Mouse (Mus musculus): ENCODE results near the gene Tm4sf20. TPM values are rescaled to one million over a fixed set of nuclear protein-coding genes. Genes with fewer than 3 reads are reported as not detected.

The Tm4sf20 gene
- not detected for total RNA-seq (2021)
- long read RNA-seq, experiment 1 = 0 reads
- long read RNA-seq, experiment 2 = 0 reads

DNA sequence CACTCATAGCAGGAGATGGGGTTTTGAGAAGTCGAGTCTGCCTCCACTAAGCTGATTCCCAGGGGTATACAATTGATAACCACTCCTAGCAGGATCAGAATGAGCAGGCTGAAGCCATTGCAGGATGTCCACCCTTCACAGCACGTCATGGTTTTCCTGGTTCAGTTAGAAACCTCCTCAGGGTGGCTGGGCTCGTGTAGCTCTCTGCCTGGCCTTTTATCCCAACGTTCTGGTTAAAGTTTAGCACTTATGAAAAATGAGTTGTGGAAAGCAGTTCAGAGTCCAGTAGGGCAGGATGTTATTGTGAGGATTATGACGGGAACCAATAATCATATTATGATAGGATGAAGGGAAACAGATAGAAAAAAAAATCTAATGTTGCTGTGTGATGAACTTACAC, at the start of gene Tm4sf20:
Gene Tm4sf20, minus strand, starts transcription at position 193 of the 400 bp plus-strand sequence.
- DNase-seq (ENCODE audit: low spot score in 2 of 2) = no peak

DNA sequence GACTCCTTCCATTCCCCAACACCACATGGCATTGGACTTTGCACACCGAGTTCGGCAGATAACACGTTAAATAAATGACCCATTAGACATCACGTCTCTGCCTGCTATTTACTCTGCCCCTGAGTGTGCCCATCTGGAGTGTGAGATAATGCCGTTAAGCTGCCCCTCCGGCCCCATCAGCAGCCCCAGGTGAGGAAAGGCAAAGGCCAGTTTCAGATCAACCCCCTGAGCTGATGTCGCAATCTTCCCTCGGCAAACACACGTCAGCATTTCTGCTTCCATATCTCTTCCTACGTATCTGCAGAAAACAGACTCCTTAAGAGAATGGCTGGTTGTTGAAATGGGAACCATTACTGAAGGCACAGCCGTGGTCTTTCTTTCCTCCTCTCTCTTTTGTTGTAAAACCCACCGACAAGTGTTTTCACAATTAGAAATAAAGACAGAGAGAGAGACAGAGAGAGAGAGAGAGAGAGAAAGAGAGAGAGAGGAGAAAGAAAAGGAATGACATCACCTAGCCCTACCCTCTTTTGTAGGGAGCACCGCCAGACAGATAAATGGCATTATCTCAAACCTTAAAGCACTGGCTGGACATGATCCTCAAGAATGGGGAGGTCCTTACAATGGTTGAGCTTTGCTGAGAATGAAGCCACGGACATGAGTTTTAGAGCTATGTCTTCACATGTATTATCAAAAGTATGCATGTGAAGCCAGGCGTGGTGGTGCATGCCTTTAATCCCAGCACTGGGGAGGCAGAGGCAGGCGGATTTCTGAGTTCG, 47.9 kb upstream of the Tm4sf20 start:
- no peak for DNase-seq (ENCODE audit: low spot score in 2 of 2)

DNA sequence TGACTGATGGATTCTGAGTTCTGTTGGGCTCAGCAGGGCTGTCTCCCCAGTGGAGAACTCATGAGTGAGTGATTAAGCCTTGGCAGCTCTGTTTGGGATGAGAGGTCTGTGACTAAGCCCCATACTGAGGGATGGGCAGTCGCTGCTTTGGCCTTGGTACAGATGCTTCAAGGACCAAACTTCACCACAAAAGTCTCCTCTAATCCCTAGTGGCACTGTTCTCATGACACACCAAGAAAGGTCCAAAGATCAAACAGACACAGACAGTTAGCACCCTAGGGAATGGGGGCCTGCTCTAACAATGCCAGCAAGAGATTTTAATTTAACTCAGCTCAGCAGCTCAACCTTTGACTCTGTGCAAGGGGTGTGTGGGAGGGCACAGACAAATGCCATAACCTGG, 43.5 kb upstream of the Tm4sf20 start:
- DNase-seq (ENCODE audit: low spot score in 2 of 2) = no peak

- DNase-seq (ENCODE audit: low spot score in 2 of 2) = no peak
Observed at GRCm38 (mm10) chr1:82808564-82808963, 40.3 kb upstream of the Tm4sf20 start.

GRCm38 (mm10) chr1:82807206-82807605, 38.9 kb upstream of the Tm4sf20 start:
- DNase-seq (ENCODE audit: low spot score in 2 of 2) = no peak

GRCm38 (mm10) chr1:82806391-82806790, 38.1 kb upstream of the Tm4sf20 start:
- DNase-seq (ENCODE audit: low spot score in 2 of 2) = no peak

DNA sequence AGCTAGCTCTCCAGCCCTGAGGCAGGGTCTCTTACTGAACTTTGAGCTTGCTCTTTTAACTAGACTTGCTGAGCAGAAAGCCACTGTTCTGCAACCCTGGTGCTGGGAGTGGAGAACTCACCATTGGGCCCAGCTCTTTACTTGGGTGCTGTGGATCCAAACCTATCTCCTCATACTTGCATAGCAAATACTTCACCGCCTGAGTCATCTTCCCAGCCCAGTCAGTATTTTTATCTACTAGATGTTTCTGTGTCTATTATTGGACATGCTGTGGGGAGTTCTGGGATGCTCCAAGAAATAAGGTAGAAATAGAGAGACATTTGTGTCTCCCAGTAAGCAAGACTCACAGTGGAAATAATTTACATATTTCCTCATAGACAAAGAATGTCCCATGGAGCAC, 35.8 kb upstream of the Tm4sf20 start:
- no peak for DNase-seq (ENCODE audit: low spot score in 2 of 2)

GRCm38 (mm10) chr1:82803608-82804007, 35.3 kb upstream of the Tm4sf20 start:
- DNase-seq (ENCODE audit: low spot score in 2 of 2) = no peak

DNA sequence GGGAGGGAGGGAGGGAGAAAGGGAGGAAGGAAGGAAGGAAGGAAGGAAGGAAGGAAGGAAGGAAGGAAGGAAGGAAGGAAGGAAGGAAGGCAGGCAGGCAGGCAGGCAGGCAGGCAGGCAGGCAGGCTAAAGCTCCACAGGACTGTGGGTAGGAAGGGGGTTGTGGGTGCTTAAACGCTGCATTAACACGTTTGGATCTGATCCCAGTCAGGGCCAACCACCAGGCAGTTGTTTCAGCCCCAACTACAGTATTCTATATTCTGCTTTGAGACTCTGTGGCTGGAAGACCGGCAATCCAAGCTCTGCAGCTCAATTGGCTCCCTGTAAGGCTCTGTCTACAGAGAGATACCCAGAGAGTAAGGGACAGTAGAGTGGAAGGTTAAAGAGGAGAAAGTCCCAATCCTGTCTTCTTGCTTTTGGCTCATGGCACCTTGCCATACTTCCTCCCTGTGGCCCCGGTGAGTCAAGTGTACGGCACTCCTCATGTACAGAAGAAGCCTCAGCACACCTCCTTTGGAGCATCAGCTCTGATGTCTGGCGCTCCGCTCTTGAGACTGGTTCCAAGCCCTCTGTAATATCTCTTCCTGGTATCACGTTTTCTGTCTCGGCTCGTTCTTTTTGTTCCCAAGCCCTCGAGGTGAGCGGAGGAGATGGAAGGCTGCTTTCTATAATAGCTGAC, 33.0 kb upstream of the Tm4sf20 start:
- DNase-seq (ENCODE audit: low spot score in 2 of 2) = no peak

GRCm38 (mm10) chr1:82798922-82799321, 30.7 kb upstream of the Tm4sf20 start:
- DNase-seq (ENCODE audit: low spot score in 2 of 2) = no peak

GRCm38 (mm10) chr1:82798304-82798703, 30.0 kb upstream of the Tm4sf20 start:
- peak in 1 of 2 experiments; percentile 16 for DNase-seq (ENCODE audit: low spot score in 2 of 2)

DNA sequence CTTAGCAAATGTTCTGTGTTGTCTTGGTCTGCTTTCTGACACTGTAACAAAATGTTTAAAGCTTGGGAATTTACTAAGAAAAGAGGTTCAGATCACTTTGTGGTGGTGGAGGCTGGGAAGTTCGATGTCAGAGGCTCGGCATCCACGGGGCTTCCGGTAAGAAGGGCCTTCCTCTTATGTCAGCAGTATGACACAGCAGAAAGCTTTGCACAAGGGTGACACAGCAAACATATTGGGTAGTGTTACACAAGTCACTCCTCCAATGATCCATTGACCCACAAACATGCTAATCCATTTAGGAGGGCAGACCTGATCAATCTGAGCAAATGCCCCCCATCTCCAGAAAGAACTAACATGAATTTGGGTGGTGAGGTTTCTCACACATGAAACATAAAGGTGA, 28.8 kb upstream of the Tm4sf20 start:
- DNase-seq (ENCODE audit: low spot score in 2 of 2) = no peak

DNA sequence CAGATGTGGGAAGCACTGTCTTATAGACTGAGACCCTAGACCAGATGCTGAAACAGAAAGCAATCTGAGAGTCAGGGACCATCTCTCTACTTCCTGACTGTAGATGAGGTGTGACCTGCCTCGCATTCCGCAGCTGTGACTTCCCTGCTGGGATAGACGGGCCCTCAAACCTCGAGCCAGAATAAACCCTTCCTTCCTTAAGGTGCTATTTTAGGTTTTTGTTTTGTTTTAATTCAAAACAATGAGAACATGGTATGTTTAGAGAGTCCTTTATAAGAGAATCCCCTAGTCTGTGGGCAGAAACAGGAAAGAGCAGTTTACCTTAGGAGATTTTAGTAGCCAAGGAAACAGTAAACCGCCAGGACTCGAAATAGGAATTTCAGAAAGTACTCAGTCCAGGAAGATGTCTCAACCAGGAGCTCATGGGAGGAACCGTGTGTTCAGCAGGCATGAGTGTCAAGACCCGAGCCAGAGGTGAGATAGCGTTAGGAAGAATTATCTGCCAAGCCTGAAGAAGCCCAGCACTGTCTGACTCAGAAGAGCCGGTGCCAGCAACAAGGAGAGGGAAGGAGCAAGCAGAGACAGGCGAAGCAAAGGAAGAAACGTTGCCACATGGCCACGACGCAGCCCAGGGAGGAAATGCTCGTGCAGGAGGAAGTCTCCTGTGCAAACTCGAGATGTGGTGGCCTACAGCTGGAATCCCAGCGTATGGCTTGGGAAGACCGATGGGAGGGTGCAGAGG, 27.6 kb upstream of the Tm4sf20 start:
- DNase-seq (ENCODE audit: low spot score in 2 of 2) = no peak

GRCm38 (mm10) chr1:82795211-82795610, 26.9 kb upstream of the Tm4sf20 start:
- no peak for DNase-seq (ENCODE audit: low spot score in 2 of 2)

DNA sequence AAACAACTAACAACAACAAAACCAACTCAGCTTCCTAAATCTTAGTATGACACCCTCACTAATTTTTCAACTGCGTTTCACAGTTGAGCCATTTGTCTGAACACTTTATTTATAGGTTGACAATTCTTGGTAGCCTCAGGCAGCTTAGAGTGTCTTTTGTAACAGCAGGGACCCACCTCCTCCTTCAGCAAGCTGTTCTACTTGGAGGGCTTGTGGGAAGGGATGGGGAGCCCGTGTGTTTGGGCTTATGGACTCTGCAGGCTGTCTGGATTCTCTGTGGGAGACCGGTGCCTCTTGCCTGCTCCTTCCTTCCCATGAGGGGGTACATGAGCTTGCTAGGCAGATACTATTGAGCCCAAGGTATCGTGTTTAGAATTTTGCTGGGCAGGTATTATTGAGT, 25.7 kb upstream of the Tm4sf20 start:
- no peak for DNase-seq (ENCODE audit: low spot score in 2 of 2)

DNA sequence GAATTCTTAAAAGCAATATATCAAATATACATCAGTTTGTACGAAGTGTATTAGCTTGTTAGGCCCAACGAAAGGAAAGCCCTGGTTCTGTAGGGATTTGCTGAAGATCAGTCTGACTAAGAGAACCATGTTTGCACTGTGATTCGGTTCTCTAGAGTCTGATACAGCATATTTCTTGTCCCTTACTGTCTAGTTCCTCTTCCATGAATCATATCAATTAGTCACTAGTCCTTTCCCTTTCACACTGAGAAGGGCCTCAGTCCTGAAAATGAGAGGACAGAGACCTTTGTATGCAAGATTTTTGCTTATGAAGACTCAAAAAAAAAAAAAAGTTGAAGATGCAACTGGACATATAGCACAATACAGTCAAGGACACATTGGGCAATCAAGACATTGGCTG, 24.8 kb upstream of the Tm4sf20 start:
- no peak for DNase-seq (ENCODE audit: low spot score in 2 of 2)

DNA sequence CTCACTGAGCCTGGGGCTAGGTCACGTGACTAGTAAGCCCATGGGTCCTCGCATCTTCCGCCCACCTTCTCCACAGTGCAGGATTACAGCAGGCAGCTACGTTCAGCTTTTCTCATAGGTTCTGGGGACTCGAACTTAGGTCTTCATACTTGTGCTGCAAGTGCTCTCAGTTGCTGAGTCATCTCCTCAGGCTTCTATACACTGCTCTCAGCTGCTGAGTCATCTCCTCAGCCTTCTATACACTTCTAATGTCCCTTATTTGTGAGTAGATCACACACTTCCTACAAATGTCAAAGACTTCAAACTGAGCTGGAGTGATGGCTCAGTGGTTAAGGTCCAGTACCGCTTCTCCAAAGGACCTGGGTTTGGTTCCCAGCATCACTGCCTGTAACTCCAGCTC, 24.0 kb upstream of the Tm4sf20 start:
- DNase-seq (ENCODE audit: low spot score in 2 of 2) = no peak

DNA sequence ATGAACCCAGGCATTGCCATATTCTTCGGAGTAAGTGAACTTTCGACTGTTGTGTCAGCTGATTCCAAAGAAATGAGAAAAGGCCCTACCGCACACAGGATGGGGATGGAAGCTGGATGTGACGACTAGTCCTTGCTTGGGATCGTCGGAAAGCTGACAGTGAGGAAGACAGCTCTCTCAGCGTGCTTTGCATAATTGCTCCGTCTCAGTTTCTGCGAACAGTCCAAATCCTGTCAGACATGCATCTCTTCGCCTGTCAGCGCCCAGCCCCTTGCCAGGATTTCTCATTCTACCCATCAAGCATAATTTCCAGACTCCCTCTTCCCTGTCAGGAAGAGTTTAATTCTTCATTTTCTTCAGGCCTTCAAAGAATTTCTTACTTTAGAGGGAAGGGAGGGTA, 22.8 kb upstream of the Tm4sf20 start:
- no peak for DNase-seq (ENCODE audit: low spot score in 2 of 2)

DNA sequence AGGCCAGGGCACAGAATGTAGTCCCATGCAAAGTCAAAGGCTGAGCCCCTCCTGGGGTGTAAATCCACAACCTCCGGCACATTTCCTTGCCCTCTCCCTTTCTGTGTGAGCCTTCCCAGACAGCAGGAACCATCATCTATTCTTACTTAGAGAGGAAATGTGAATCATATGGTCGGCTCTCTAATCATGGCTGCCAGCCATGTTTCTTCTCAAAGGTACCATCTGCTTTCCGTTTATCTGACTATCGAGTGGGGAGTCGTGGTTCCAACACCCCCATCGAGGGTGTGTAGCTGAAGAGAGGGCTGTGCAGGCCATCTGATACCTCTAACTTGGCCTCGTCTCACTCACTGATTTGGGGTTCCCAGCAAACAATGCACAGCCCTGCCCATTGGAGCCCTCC, 19.8 kb upstream of the Tm4sf20 start:
- no peak for DNase-seq (ENCODE audit: low spot score in 2 of 2)

GRCm38 (mm10) chr1:82787414-82787813, 19.2 kb upstream of the Tm4sf20 start:
- DNase-seq (ENCODE audit: low spot score in 2 of 2) = peak in 1 of 2 experiments; percentile 19

DNA sequence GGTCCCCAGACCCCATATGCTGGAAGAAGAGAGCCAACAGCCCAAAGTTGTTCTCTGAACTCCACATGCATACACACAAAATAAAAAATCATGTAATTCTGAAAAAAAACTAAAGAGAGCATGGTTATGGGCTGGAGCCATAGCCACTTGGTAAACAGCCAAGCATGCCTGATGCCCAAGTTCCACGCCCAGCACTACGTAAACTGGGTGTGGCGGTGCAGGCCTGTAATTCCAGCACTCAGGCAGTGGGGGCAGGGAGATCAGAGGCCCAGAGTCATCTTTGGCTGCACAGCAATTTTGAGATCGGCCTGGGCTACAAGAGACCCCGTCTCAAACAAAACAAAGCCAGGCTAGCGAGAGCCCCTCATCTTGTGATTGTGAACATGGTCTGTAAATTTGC, 17.3 kb upstream of the Tm4sf20 start:
- DNase-seq (ENCODE audit: low spot score in 2 of 2) = no peak

DNA sequence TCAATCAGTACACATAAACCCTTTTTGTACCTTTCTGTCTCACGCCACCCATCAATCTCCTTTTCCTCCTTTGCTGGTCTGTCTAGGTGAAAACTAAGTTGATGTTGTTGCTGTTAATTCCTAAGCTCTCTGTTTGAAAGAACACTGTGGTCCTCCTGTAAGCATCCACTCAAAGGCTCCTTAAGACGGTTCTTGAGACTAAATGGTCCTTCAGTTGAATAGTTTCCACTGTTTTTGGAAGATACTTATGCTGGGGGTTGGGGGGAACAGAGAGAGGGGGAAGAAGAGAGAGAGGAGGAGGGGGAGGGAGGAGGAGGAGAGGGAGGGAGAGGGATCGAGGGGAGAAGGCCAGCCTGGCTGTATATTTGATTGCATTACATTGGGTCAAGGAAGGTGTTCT, 15.3 kb upstream of the Tm4sf20 start:
- DNase-seq (ENCODE audit: low spot score in 2 of 2) = no peak

Data from adrenal gland, postnatal 4 days (tissue).